Mouse (Mus musculus): ENCODE data around the gene Gm49393. TPM values are rescaled to one million over a fixed set of nuclear protein-coding genes. Genes with fewer than 3 reads are reported as not detected.
A peak's percentile ranks its signal among the peaks of the same experiment; 100 is the strongest.

Gene Gm49393
- polyA plus RNA-seq, 1 experiment from 2014 or later, result not detected

DNA sequence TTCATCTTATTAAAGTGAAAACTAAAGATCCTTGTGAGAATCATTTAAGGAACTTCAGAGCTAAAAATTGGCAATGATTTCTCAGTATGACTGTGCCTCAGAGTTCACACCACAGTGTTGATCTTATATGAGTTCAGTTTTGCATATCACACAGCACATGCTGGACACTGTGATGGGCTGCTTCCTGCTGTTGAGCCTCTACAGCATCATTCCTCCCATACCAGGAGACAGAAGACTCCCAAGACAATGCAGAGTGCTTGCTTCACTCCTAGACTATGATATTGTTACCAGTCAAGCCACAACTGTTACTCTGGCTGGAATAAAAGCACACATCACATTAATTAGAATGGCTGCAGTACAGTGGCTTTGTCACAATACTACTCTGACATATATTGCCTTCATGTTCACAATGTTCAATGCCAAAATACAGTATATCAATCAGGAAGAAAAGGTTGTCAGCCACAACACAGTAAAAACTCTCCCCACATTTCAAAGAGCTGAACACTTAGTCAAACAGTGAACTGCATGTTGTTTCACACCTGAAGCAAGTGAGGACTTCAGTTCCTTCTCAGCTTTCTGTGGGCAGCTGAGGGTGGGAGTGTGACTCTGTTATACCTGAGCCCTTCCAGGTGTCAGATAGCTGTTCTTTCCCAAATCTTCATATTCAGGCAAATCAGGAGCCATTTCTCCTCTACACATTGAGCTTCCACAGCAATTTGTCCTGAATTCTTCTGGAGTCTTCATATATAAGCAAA, 39.8 kb downstream of the Gm49393 start:
- H3K9ac ChIP-seq (ENCODE audit: low read depth, low read length), result no peak overlapping the region
- H3K4me2 ChIP-seq (ENCODE audit: low read depth, low read length), result no peak overlapping the region
- no peak overlapping the region for H3K4me3 ChIP-seq (ENCODE audit: low read length)
- no peak for ATAC-seq
- no peaks in the 10 kb centered on the region for H3K36me3 ChIP-seq (ENCODE audit: control insufficient read depth, insufficient read depth, low read length)
- no peaks in the 10 kb centered on the region for H3K9me3 ChIP-seq (ENCODE audit: control insufficient read depth, low read length)
- H3K27ac ChIP-seq (ENCODE audit: low read length), result no peak overlapping the region
- no peaks in the 10 kb centered on the region for H3K4me1 ChIP-seq (ENCODE audit: control insufficient read depth, insufficient read depth, low read length)
- no peaks in the 10 kb centered on the region for H3K27me3 ChIP-seq (replicated peaks; ENCODE audit: control insufficient read depth, insufficient read depth, low read length)

DNA sequence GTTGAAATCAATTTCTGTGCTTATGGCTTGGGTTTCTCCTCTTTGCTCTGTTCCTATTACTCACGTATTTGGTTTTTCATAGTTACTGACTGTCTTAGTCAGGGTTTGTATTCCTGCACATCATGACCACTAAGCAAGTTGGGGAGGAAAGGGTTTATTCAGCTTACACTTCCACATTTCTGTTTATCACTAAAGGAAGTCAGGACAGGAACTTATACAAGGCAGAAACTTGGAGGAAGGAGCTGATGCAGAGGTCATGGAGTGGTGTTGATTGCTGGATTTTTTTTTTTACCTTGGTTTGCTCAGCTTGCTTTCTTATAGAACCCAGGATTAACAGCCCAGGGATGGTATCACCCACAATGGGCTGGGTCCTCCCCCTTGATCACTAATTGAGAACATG, 43.1 kb downstream of the Gm49393 start:
- WGBS, result 79% methylated on average over 1 of the region's 1 CpGs
- H3K36me3 ChIP-seq (ENCODE audit: control insufficient read depth, insufficient read depth, low read length), result no peaks in the 10 kb centered on the region

DNA sequence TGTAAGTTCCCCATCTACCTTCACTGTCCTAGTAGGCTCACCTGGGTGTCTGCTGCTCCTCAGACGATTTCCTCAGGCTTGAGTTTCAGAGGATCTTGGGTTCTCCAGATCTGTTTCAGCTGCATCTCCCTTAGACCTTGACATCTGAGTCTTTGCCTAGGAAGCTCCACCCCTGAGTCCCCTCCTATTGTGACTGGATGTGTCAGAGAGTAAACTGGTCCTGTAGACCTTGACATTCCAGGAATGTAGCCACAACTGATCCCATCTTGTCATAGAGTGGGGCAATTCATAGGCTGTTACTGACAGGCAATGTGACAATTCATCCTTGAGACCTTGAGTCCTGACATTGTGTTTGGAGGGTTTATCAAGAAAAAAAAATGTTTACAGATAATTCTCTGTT, 71.1 kb downstream of the Gm49393 start, which contains the start of gene 4930486L24Rik:
4930486L24Rik (minus strand) TSS at position 195 of the 400 bp plus-strand sequence.
- ATAC-seq, result no peak
- H3K9ac ChIP-seq (ENCODE audit: low read depth, low read length), result no peak within 1 kb of the TSS
- 35% methylated on average over 1 of the region's 1 CpGs for WGBS
- H3K4me3 ChIP-seq (ENCODE audit: low read length), result no peak within 1 kb of the TSS
- no peaks in the 10 kb centered on the region for H3K4me1 ChIP-seq (ENCODE audit: control insufficient read depth, insufficient read depth, low read length)
- H3K27ac ChIP-seq (ENCODE audit: low read length), result no peak within 1 kb of the TSS
- H3K9me3 ChIP-seq (ENCODE audit: control insufficient read depth, low read length), result no peaks in the 10 kb centered on the region
- no peaks in the 10 kb centered on the region for H3K27me3 ChIP-seq (replicated peaks; ENCODE audit: control insufficient read depth, insufficient read depth, low read length)
- H3K36me3 ChIP-seq (ENCODE audit: control insufficient read depth, insufficient read depth, low read length), result no peaks in the 10 kb centered on the region
- H3K4me2 ChIP-seq (ENCODE audit: low read depth, low read length), result no peak within 1 kb of the TSS

More for the DNA sequence above, 43.1 kb downstream of the Gm49393 start:
- Histone ChIP-seq H3K9me3 (ENCODE audit: control insufficient read depth, low read length) (no peaks in the 10 kb centered on the region), H3K27ac (ENCODE audit: low read length) (no peak overlapping the region), H3K4me1 (ENCODE audit: control insufficient read depth, insufficient read depth, low read length) (no peaks in the 10 kb centered on the region), H3K4me3 (ENCODE audit: low read length) (no peak overlapping the region), H3K4me2 (ENCODE audit: low read depth, low read length) (no peak overlapping the region), H3K9ac (ENCODE audit: low read depth, low read length) (no peak overlapping the region), H3K27me3 (replicated peaks; ENCODE audit: control insufficient read depth, insufficient read depth, low read length) (no peaks in the 10 kb centered on the region)
- no peak for ATAC-seq

DNA sequence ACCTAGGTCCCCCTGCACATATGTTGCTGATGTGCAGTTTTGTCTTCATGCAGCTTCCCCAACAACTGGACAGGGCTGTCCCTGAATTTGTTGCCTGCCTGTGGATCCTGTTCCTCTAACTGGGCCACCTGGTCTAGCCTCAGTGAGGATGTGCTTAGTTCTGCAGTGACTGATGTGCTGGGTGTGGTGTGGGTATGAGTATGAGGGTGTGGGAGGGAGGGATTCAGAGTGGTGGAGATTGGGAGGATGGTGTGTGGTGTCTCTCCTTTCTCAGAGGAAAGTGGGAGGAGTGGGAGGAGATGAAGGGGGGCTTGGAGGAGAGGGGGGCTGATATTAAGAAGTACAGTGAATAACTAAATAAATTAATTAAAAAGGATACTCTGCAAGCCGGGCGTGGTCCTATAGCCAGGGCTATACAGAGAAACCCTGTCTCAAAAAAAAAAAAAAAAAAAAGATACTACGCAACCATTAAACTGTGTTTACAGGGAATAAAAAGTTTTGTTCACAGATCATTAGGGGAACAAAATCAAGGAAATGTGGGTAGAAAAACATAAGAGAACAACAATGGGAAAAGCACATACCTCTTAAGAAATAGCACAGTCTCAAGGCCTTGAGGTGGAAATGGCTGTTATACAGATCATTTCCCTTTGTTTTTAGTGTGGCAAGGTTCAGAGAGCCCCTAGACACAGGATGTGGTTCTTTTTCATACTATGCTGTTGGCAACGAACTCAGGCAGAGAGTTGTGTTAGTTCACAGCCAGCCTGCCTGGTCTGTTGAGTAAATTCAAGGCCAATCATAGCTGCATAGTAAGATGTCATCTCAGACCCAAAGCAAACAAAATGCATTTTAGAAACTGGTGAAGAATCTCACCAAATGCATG, 86.9 kb downstream of the Gm49393 start:
- Histone ChIP-seq H3K9me3 (ENCODE audit: control insufficient read depth, low read length) (no peaks in the 10 kb centered on the region), H3K36me3 (ENCODE audit: control insufficient read depth, insufficient read depth, low read length) (no peaks in the 10 kb centered on the region), H3K9ac (ENCODE audit: low read depth, low read length) (no peak overlapping the region), H3K4me1 (ENCODE audit: control insufficient read depth, insufficient read depth, low read length) (no peaks in the 10 kb centered on the region), H3K4me3 (ENCODE audit: low read length) (no peak overlapping the region), H3K27me3 (replicated peaks; ENCODE audit: control insufficient read depth, insufficient read depth, low read length) (no peaks in the 10 kb centered on the region), H3K27ac (ENCODE audit: low read length) (no peak overlapping the region), H3K4me2 (ENCODE audit: low read depth, low read length) (no peak overlapping the region)
- ATAC-seq, result no peak
- 77% methylated on average over 4 of the region's 4 CpGs for WGBS

DNA sequence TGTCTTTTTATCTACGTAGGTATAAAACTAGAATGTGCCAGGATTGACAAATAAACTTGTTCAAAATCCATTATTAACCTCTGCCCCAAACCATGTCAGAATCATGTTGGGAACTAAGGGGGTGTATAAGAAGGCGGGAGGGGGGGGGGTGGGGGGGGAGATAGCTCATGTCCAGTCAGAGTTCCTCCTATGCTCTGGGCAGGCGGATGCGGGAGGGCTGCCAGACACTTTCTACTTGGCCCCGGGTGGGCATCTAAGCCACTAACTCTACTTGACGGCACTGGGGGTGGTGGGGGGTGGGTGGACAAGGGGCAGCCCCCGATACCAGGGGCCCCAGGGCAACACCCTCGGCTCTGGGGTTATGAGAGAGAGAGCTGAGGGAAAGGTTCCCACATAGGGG, 92.2 kb downstream of the Gm49393 start:
- no peak overlapping the region for H3K27ac ChIP-seq (ENCODE audit: low read length)
- 80% methylated on average over 8 of the region's 8 CpGs for WGBS
- no peaks in the 10 kb centered on the region for H3K36me3 ChIP-seq (ENCODE audit: control insufficient read depth, insufficient read depth, low read length)
- H3K4me2 ChIP-seq (ENCODE audit: low read depth, low read length), result no peak overlapping the region
- H3K4me3 ChIP-seq (ENCODE audit: low read length), result no peak overlapping the region
- H3K9me3 ChIP-seq (ENCODE audit: control insufficient read depth, low read length), result no peaks in the 10 kb centered on the region
- no peak for ATAC-seq
- H3K4me1 ChIP-seq (ENCODE audit: control insufficient read depth, insufficient read depth, low read length), result no peaks in the 10 kb centered on the region
- no peak overlapping the region for H3K9ac ChIP-seq (ENCODE audit: low read depth, low read length)
- H3K27me3 ChIP-seq (replicated peaks; ENCODE audit: control insufficient read depth, insufficient read depth, low read length), result no peaks in the 10 kb centered on the region

DNA sequence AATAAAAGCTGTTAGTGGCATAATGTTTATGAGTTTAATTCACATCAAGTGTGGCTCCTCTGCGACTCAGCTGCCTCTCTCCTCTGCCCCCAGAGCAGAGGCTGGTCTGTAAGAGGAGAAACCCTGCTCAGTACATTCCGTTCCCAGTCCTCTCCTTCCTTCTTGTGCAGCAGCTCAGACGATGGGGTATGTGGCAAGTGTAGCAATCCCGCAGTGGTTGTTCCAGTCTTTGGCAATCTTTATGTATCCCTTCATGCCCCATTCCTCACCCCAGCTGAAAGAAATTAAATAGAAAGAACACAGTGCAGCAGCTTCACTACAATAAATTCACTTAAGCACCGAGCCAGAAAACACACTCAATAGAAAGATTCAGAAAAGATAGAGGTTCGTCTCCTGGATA, 92.7 kb downstream of the Gm49393 start:
- Histone ChIP-seq H3K4me1 (ENCODE audit: control insufficient read depth, insufficient read depth, low read length) (no peaks in the 10 kb centered on the region), H3K4me3 (ENCODE audit: low read length) (no peak overlapping the region), H3K27me3 (replicated peaks; ENCODE audit: control insufficient read depth, insufficient read depth, low read length) (no peaks in the 10 kb centered on the region), H3K27ac (ENCODE audit: low read length) (no peak overlapping the region), H3K9me3 (ENCODE audit: control insufficient read depth, low read length) (no peaks in the 10 kb centered on the region), H3K36me3 (ENCODE audit: control insufficient read depth, insufficient read depth, low read length) (no peaks in the 10 kb centered on the region), H3K9ac (ENCODE audit: low read depth, low read length) (no peak overlapping the region), H3K4me2 (ENCODE audit: low read depth, low read length) (no peak overlapping the region)
- WGBS, result 66% methylated on average over 6 of the region's 6 CpGs
- no peak for ATAC-seq

DNA sequence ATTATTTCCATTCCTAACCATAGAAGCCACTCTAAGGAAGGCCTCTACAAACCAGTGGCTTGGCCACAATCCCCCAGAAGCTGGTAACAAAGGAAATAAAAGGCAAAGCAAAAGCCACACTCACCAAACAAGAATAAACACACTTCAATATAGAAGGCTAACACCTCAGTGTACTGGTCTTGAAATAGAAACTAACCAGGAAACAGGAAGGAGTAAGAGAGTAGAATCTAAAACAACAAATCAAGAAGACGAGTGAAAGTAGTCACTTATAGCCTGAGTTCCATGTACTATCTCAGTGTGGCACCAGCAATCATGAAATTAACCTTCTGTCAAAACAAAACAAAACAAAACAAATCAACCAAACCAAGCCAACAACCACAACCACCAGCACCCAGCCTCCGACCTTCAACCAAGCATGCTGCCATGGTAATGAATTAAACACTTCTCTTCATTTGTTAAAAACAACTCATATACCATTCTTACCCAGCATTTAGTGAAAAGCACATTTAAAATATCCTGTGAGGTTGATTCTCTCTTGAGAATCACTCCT, 96.0 kb downstream of the Gm49393 start:
- WGBS, result 66% methylated on average over 2 of the region's 2 CpGs
- ATAC-seq, result no peak

DNA sequence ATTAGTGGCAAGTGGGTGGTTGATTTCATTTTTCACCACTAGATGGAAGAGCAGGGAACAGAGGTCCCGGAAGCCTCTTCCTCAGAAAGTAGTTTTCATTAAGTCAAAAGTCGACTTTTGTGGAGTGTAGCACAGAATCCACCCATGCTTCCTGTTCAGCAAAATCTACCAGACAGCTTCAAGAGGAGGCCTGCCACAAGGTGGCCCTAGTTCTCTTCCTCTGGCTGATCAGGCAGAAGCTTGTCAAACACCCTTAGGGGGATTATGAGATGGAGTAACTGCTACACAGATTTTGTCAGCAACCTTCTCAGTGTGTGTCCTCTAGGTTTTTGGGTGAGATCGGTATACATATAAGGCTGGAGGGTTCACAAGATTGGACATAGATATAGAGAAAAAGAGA, 109.3 kb downstream of the Gm49393 start:
- Histone ChIP-seq H3K27ac (ENCODE audit: low read length) (no peak overlapping the region), H3K9ac (ENCODE audit: low read depth, low read length) (no peak overlapping the region), H3K27me3 (replicated peaks; ENCODE audit: control insufficient read depth, insufficient read depth, low read length) (no peaks in the 10 kb centered on the region), H3K4me1 (ENCODE audit: control insufficient read depth, insufficient read depth, low read length) (no peaks in the 10 kb centered on the region), H3K9me3 (ENCODE audit: control insufficient read depth, low read length) (no peaks in the 10 kb centered on the region), H3K4me3 (ENCODE audit: low read length) (no peak overlapping the region), H3K36me3 (ENCODE audit: control insufficient read depth, insufficient read depth, low read length) (no peaks in the 10 kb centered on the region), H3K4me2 (ENCODE audit: low read depth, low read length) (no peak overlapping the region)
- ATAC-seq, result no peak
- 56% methylated on average over 3 of the region's 3 CpGs for WGBS

More for the DNA sequence above, 96.0 kb downstream of the Gm49393 start:
- Histone ChIP-seq H3K4me1 (ENCODE audit: control insufficient read depth, insufficient read depth, low read length) (no peaks in the 10 kb centered on the region), H3K4me2 (ENCODE audit: low read depth, low read length) (no peak overlapping the region), H3K4me3 (ENCODE audit: low read length) (no peak overlapping the region), H3K27me3 (replicated peaks; ENCODE audit: control insufficient read depth, insufficient read depth, low read length) (no peaks in the 10 kb centered on the region), H3K36me3 (ENCODE audit: control insufficient read depth, insufficient read depth, low read length) (no peaks in the 10 kb centered on the region), H3K9ac (ENCODE audit: low read depth, low read length) (no peak overlapping the region), H3K9me3 (ENCODE audit: control insufficient read depth, low read length) (no peaks in the 10 kb centered on the region), H3K27ac (ENCODE audit: low read length) (no peak overlapping the region)

DNA sequence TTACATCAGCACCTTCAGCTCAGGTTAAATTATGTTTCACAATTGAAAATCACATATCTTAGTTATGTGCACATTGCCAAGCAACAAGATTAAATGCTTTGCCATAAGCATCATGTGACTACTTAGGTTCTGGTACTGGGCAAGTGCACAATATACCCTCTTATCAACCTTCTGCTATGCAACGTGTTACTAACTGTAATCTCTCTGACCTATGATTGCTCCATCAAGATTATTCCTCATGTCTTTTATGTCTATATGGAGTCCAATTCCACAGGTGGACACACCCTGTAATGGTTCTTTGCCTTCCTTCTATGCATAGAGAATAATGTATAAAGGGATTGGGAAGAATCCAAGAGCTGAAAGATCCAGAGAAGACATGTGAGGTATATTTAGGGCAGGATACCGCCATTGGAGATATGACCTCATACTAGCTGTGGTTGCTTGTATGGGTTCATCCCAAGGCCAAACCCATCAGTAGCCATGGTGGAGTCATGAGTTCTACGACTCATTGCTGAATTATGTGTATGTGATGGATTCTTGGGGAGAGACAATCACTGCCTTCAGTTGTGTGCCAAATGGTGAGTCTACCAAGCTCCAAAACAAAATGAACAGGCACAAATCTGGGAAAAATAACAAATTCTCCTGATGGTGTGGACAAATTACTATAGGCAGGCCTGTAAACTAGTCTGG, 114.8 kb downstream of the Gm49393 start:
- Histone ChIP-seq H3K4me3 (ENCODE audit: low read length) (no peak overlapping the region), H3K27ac (ENCODE audit: low read length) (no peak overlapping the region), H3K4me1 (ENCODE audit: control insufficient read depth, insufficient read depth, low read length) (no peaks in the 10 kb centered on the region), H3K9me3 (ENCODE audit: control insufficient read depth, low read length) (no peaks in the 10 kb centered on the region), H3K36me3 (ENCODE audit: control insufficient read depth, insufficient read depth, low read length) (no peaks in the 10 kb centered on the region), H3K9ac (ENCODE audit: low read depth, low read length) (no peak overlapping the region), H3K4me2 (ENCODE audit: low read depth, low read length) (no peak overlapping the region), H3K27me3 (replicated peaks; ENCODE audit: control insufficient read depth, insufficient read depth, low read length) (no peaks in the 10 kb centered on the region)
- WGBS, result 70% methylated on average over 3 of the region's 3 CpGs
- peak; percentile 81 for ATAC-seq

Measured in intestine, embryonic 16.5 days (tissue).